Mouse (Mus musculus) liver, embryonic 14.5 days (tissue): ENCODE measurements around the gene Ifi27. TPM values are rescaled to one million over a fixed set of nuclear protein-coding genes. Genes with fewer than 3 reads are reported as not detected.

Experiments used
- ATAC-seq: fragments of 200-750 bp; cut with Nextera tagmentation; 2 replicates; pipeline ENCODE4 v1.8.0; 2017; ENCODE audit warnings: moderate number of reproducible peaks, mild to moderate bottlenecking, moderate library complexity; ENCODE audit not compliant: insufficient read depth
- DNase-seq, 3 experiments: peaks; one replicate each; pipeline ENCODE4 v3.0.0-alpha.2; 2012 to 2013; ENCODE audit warnings: low read depth in 3 of 3, low spot score in 3 of 3
- H3K27ac ChIP-seq: fragments of 300-500 bp; sonication (generic); 2 replicates; pipeline ENCODE4 v1.5.1; 2014; ENCODE audit warnings: moderate library complexity, mild to moderate bottlenecking, control low read depth, inconsistent platforms
- H3K27me3 ChIP-seq: fragments of 300-500 bp; sonication (generic); 2 replicates; pipeline ENCODE4 v1.6.1; 2014; ENCODE audit warnings: mild to moderate bottlenecking, low read length, moderate library complexity; ENCODE audit not compliant: control insufficient read depth, insufficient read depth
- H3K36me3 ChIP-seq: fragments of 300-500 bp; sonication (generic); replicated peaks from 2 replicates; pipeline ENCODE4 v1.6.1; 2014; ENCODE audit warnings: low read depth; ENCODE audit not compliant: control insufficient read depth, insufficient read depth
- H3K4me1 ChIP-seq, 2 experiments: fragments of 200-500 bp in 1 of 2; fragments of 300-500 bp in 1 of 2; sonication (generic) in 1 of 2; replicated peaks; 2 replicates each; pipeline ENCODE4 v1.6.1; 2012 to 2014; ENCODE audit warnings: antibody characterized with exemption in 1 of 2, inconsistent platforms in 1 of 2, low read length in 1 of 2; ENCODE audit not compliant: control insufficient read depth in 2 of 2, insufficient read depth in 2 of 2
- H3K4me2 ChIP-seq: fragments of 300-500 bp; sonication (generic); 2 replicates; pipeline ENCODE4 v1.6.1; 2014; ENCODE audit warnings: low read depth, mild to moderate bottlenecking, control low read depth, moderate library complexity
- H3K4me3 ChIP-seq, 2 experiments: fragments of 200-500 bp in 1 of 2; fragments of 300-500 bp in 1 of 2; sonication (generic) in 1 of 2; 2 replicates each; pipeline ENCODE4 v1.5.1; 2012 to 2014; ENCODE audit warnings: low read depth in 2 of 2, low read length in 2 of 2, mild to moderate bottlenecking in 2 of 2, control low read depth in 1 of 2, inconsistent platforms in 1 of 2, moderate library complexity in 1 of 2; ENCODE audit not compliant: insufficient read depth in 1 of 2
- H3K9ac ChIP-seq: fragments of 300-500 bp; sonication (generic); replicated peaks from 2 replicates; pipeline ENCODE4 v1.6.1; 2014; ENCODE audit warnings: mild to moderate bottlenecking, control low read depth, moderate library complexity
- H3K9me3 ChIP-seq: fragments of 300-500 bp; sonication (generic); 2 replicates; pipeline ENCODE4 v1.6.1; 2016; ENCODE audit warnings: low read length, mixed read lengths; ENCODE audit not compliant: control insufficient read depth
- CTCF ChIP-seq: IDR thresholded peaks from 2 replicates; pipeline ENCODE4 v1.5.1; 2016; ENCODE audit warnings: antibody characterized with exemption, low read depth, control low read depth
- EP300 ChIP-seq: IDR thresholded peaks from 2 replicates; pipeline ENCODE4 v1.6.1; 2016; ENCODE audit warnings: antibody characterized with exemption, low read depth
- WGBS: fragments of 180-500 bp; shearing (Covaris S2); extraction: QIAGEN DNeasy Blood & Tissue Kit; methylation state at CpG from one replicate; pipeline ENCODE4 v1.1.7; 2014; ENCODE audit not compliant: insufficient replicate concordance; 5-methylcytosine and 5-hydroxymethylcytosine counted together
- polyA plus RNA-seq, 2 experiments: library from polyadenylated mRNA; depleted of rRNA in 1 of 2; stranded (reverse) in 1 of 2; unstranded in 1 of 2; fragments of >200 nt; fragmentation: Nextera tagmentation in 1 of 2; extraction: Ambion mirVana in 1 of 2; gene quantifications; 2 replicates each; pipeline versions ENCODE4 v1.2.1 to v1.2.3; 2012 to 2014

Ifi27 gene
- polyA plus RNA-seq (2012; rRNA removed) (9.3 and 12.2 TPM in 2 replicates), polyA plus RNA-seq (2014; fragmentation: Nextera tagmentation; extraction: Ambion mirVana) (12.8 and 18.6 TPM in 2 replicates)

DNA sequence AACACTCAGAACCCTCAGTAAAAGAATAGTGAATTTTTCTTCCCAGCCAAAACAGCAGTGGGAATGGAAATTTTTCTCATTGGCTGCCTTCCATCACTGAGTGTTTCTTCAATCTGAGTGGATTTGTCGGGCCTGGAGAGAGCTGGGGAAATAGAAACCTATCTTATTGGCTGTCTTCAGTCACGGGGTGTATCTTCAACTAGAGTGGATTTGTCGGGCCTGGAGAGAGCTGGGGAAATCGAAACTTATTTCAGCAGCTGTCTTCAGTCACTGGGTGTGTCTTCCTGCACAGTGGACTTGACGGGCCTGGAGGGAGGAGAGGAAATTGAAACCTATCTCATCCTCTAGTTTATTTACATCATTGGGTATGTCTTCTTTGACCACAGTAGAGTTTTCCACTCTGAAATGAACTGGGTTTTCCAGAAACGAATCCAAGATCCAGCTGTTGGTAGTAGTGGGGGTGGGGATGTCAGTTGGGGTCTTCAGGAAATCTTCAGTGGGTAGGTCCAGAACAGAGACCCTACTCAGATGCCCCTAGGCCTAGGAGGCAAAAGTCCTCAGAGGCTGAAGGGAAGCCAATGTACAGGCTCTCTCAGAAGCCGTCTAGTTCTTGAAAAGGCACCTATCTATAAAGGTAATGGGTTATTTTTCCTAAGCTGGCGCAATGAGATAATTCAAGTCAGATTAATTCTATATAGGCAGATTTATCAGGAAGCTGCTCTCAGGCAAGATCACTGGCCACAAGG lies at the start of gene Ifi27:
Gene Ifi27, plus strand, starts transcription at position 226 of the 746 bp plus-strand sequence.
- WGBS, result 40% methylated on average over 8 of the region's 8 CpGs
- TF ChIP-seq CTCF, result no peak
- TF ChIP-seq EP300, result no peak
- H3K4me1 ChIP-seq, result peaks cover 0 to 5% of the 10 kb centered on the region in 2 experiments; a peak in 1 of 4 replicates
- no peaks in the 10 kb centered on the region for H3K9me3 ChIP-seq
- peak; percentile 9 to 44 (median 26) for DNase-seq
- H3K36me3 ChIP-seq, result no peaks in the 10 kb centered on the region
- H3K4me3 ChIP-seq, result no peak within 1 kb of the TSS; a peak in 2 of 4 replicates
- no peak within 1 kb of the TSS for H3K9ac ChIP-seq
- H3K4me2 ChIP-seq, result peak within 1 kb of the TSS; percentile 56
- H3K27ac ChIP-seq, result no peak within 1 kb of the TSS
- H3K27me3 ChIP-seq, result no peaks in the 10 kb centered on the region
- ATAC-seq, result peak; percentile 84

GRCm38 (mm10) chr12:103388505-103389347 lies 45.3 kb upstream of the Ifi27 start, which contains the start of gene Otub2:
Otub2 (plus strand) TSS chr12:103388682.
- peak within 1 kb of the TSS; percentile 80 for H3K4me2 ChIP-seq
- H3K9ac ChIP-seq, result peak within 1 kb of the TSS; percentile 97
- peak within 1 kb of the TSS; percentile 77 to 82 for H3K4me3 ChIP-seq
- peak; percentile 91 to 94 (median 92) for DNase-seq
- peaks cover 28 to 48% of the 10 kb centered on the region in 2 experiments for H3K4me1 ChIP-seq
- ATAC-seq, result peak; percentile 86
- H3K9me3 ChIP-seq, result no peaks in the 10 kb centered on the region
- peaks cover 11% of the 10 kb centered on the region for H3K36me3 ChIP-seq
- 1% methylated on average over 40 of the region's 58 CpGs for WGBS
- H3K27me3 ChIP-seq, result no peaks in the 10 kb centered on the region; the same call in 1 of the 2 replicates
- TF ChIP-seq EP300 (no peak), CTCF (no peak)
- H3K27ac ChIP-seq, result peak within 1 kb of the TSS; percentile 82

- Histone ChIP-seq H3K27me3 (no peaks in the 10 kb centered on the region), H3K9me3 (no peaks in the 10 kb centered on the region), H3K36me3 (peaks cover 11% of the 10 kb centered on the region), H3K27ac (peak overlapping the region; percentile 82), H3K4me3 (peak overlapping the region; percentile 77 to 82), H3K4me2 (peak overlapping the region; percentile 80), H3K9ac (peak overlapping the region; percentile 97), H3K4me1 (peaks cover 33 to 54% of the 10 kb centered on the region in 2 experiments)
- peak; percentile 10; the same call in 1 of the 2 replicates for ATAC-seq
- no peak for TF ChIP-seq EP300
- no peak for TF ChIP-seq CTCF
- DNase-seq, result peak; percentile 37 to 57 (median 56)
- WGBS, result 43% methylated on average over 2 of the region's 2 CpGs
Observed at GRCm38 (mm10) chr12:103389348-103389727, 44.7 kb upstream of the Ifi27 start.

DNA sequence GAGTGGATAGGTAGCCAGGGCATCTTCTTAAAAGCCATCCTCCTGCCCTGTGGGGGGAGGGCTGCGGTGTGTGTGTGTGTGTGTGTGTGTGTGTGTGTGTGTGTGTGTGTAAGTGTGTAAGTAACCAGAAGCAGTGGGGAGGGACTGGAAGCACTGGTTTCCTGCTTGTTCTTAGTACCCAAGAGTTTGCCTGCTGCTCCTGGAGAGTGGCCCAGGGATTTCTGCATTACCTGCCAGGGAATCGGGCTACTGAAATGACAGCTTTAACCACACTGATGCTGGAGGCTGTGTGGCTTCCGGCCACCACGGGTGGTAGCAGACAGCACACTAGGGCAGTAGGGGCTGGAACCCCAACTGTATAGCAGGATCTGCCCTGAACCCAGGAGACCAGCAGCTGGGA lies 44.0 kb upstream of the Ifi27 start:
- Histone ChIP-seq H3K4me2 (peak overlapping the region; percentile 80), H3K36me3 (peaks cover 11% of the 10 kb centered on the region), H3K4me3 (peak overlapping the region; percentile 77 to 82), H3K9ac (peak overlapping the region; percentile 97), H3K27ac (peak overlapping the region; percentile 82), H3K4me1 (peaks cover 33 to 57% of the 10 kb centered on the region in 2 experiments), H3K9me3 (no peaks in the 10 kb centered on the region), H3K27me3 (no peaks in the 10 kb centered on the region)
- DNase-seq (no peak), ATAC-seq (no peak)
- WGBS, result 56% methylated on average over 4 of the region's 4 CpGs
- TF ChIP-seq EP300 (no peak), CTCF (no peak)
